22 mouse cellular contexts compared by ENCODE assay signal in genomic region chr9:98407771-98408170, GRCm38 (mm10). TPM values are rescaled to one million over a fixed set of nuclear protein-coding genes. Genes with fewer than 3 reads are reported as not detected.
"Had no signal": no experiment of that assay in that cellular context is flagged by ENCODE, and none has a peak within 500 bp of the region (broad histone marks: within the 10 kb centered on the region; RNA-seq: fewer than 3 reads in every experiment).

No protein-coding gene starts in this region.

- ATAC-seq: liver, embryonic 12.5 days; lung, postnatal 0 days; midbrain, embryonic 16.5 days had no signal

- H3K4me2 ChIP-seq: limb, embryonic 13.5 days; liver, embryonic 12.5 days; liver, embryonic 15.5 days had no signal

- H3K4me1 ChIP-seq: limb, embryonic 10.5 days; liver, embryonic 12.5 days; liver, embryonic 15.5 days had no signal

- H3K9me3 ChIP-seq: limb, embryonic 10.5 days; limb, embryonic 13.5 days; liver, embryonic 12.5 days; liver, embryonic 15.5 days had no signal

- H3K27me3 ChIP-seq: limb, embryonic 13.5 days; liver, embryonic 12.5 days; liver, embryonic 15.5 days had no signal

- H3K4me3 ChIP-seq: layer of hippocampus, adult 2 months; limb, embryonic 10.5 days; limb, embryonic 13.5 days; liver, embryonic 12.5 days; liver, embryonic 15.5 days; myocyte had no signal

- H3K9ac ChIP-seq: limb, embryonic 13.5 days; liver, embryonic 12.5 days; liver, embryonic 15.5 days had no signal

- H3K36me3 ChIP-seq: limb, embryonic 10.5 days; limb, embryonic 13.5 days had no signal

- DNase-seq: layer of hippocampus, adult 9-11 months; liver; lung, adult 2 months; right cerebral cortex, adult 18-20 months; right cerebral cortex, postnatal 14 days; right cerebral cortex, postnatal 4 days; thymus, adult 2 months; thymus, postnatal 14 days; thymus, postnatal 4 days had no signal

- H3K27ac ChIP-seq: kidney, postnatal 0 days; layer of hippocampus, adult 2 months; limb, embryonic 10.5 days; limb, embryonic 13.5 days; liver, embryonic 12.5 days; liver, embryonic 15.5 days; macrophage; stomach, postnatal 0 days had no signal

RNA-seq across cellular contexts. Expression of gene Rbp1, which starts 15.0 kb away (rescaled TPM):
- total RNA-seq: megakaryocyte, adult 5-6 weeks; monocyte, adult 5-6 weeks had no signal
